Mouse (Mus musculus): ENCODE results near the gene Tmcc3. TPM values are rescaled to one million over a fixed set of nuclear protein-coding genes. Genes with fewer than 3 reads are reported as not detected.

The Tmcc3 gene
- polyA plus RNA-seq, 1 experiment from 2014 or later: 11.3 TPM

GRCm38 (mm10) chr10:94494403-94494846, 182.7 kb downstream of the Tmcc3 start:
- Histone ChIP-seq H3K36me3 (ENCODE audit: control insufficient read depth, insufficient read depth, low read length) (no peaks in the 10 kb centered on the region), H3K4me3 (replicated peaks; ENCODE audit: low read depth, low read length) (no peak overlapping the region), H3K4me2 (ENCODE audit: low read length) (peak overlapping the region; percentile 26), H3K4me1 (ENCODE audit: control insufficient read depth, insufficient read depth, low read length) (peaks cover 12% of the 10 kb centered on the region), H3K9ac (replicated peaks; ENCODE audit: low read length) (peak overlapping the region; percentile 1; the same call in 1 of the 2 replicates), H3K9me3 (ENCODE audit: control insufficient read depth, low read length) (no peaks in the 10 kb centered on the region), H3K27ac (replicated peaks; ENCODE audit: low read depth, low read length) (peak overlapping the region; percentile 66), H3K27me3 (ENCODE audit: control insufficient read depth, insufficient read depth, low read length) (no peaks in the 10 kb centered on the region)
- DNase-seq: peak; percentile 85
- ATAC-seq (ENCODE audit: low FRiP score, low TSS enrichment): peak; percentile 78
- 24% methylated on average over 8 of the region's 8 CpGs for WGBS

GRCm38 (mm10) chr10:94495496-94496235, 183.9 kb downstream of the Tmcc3 start:
- Histone ChIP-seq H3K4me3 (replicated peaks; ENCODE audit: low read depth, low read length) (no peak overlapping the region), H3K9ac (replicated peaks; ENCODE audit: low read length) (no peak overlapping the region), H3K9me3 (ENCODE audit: control insufficient read depth, low read length) (no peaks in the 10 kb centered on the region), H3K4me2 (ENCODE audit: low read length) (no peak overlapping the region), H3K27ac (replicated peaks; ENCODE audit: low read depth, low read length) (no peak overlapping the region), H3K4me1 (ENCODE audit: control insufficient read depth, insufficient read depth, low read length) (peaks cover 24% of the 10 kb centered on the region), H3K36me3 (ENCODE audit: control insufficient read depth, insufficient read depth, low read length) (no peaks in the 10 kb centered on the region), H3K27me3 (ENCODE audit: control insufficient read depth, insufficient read depth, low read length) (no peaks in the 10 kb centered on the region)
- 86% methylated on average over 7 of the region's 7 CpGs for WGBS
- ATAC-seq (ENCODE audit: low FRiP score, low TSS enrichment): no peak
- DNase-seq: no peak

- 60% methylated on average over 8 of the region's 8 CpGs for WGBS
- peaks cover 25% of the 10 kb centered on the region for H3K4me1 ChIP-seq (ENCODE audit: control insufficient read depth, insufficient read depth, low read length)
- no peak overlapping the region for H3K27ac ChIP-seq (replicated peaks; ENCODE audit: low read depth, low read length)
- no peak overlapping the region for H3K9ac ChIP-seq (replicated peaks; ENCODE audit: low read length)
- H3K4me2 ChIP-seq (ENCODE audit: low read length): no peak overlapping the region
- ATAC-seq (ENCODE audit: low FRiP score, low TSS enrichment) (no peak), DNase-seq (no peak)
- H3K9me3 ChIP-seq (ENCODE audit: control insufficient read depth, low read length): no peaks in the 10 kb centered on the region
- no peaks in the 10 kb centered on the region for H3K27me3 ChIP-seq (ENCODE audit: control insufficient read depth, insufficient read depth, low read length)
- no peak overlapping the region for H3K4me3 ChIP-seq (replicated peaks; ENCODE audit: low read depth, low read length)
- H3K36me3 ChIP-seq (ENCODE audit: control insufficient read depth, insufficient read depth, low read length): no peaks in the 10 kb centered on the region
Observed at GRCm38 (mm10) chr10:94496826-94497440, 185.2 kb downstream of the Tmcc3 start.

- ATAC-seq (ENCODE audit: low FRiP score, low TSS enrichment) (no peak), DNase-seq (peak; percentile 41)
- Histone ChIP-seq H3K4me2 (ENCODE audit: low read length) (no peak overlapping the region), H3K27ac (replicated peaks; ENCODE audit: low read depth, low read length) (no peak overlapping the region), H3K4me3 (replicated peaks; ENCODE audit: low read depth, low read length) (no peak overlapping the region), H3K27me3 (ENCODE audit: control insufficient read depth, insufficient read depth, low read length) (no peaks in the 10 kb centered on the region), H3K4me1 (ENCODE audit: control insufficient read depth, insufficient read depth, low read length) (peaks cover 16% of the 10 kb centered on the region; the same call in 1 of the 2 replicates), H3K36me3 (ENCODE audit: control insufficient read depth, insufficient read depth, low read length) (no peaks in the 10 kb centered on the region), H3K9me3 (ENCODE audit: control insufficient read depth, low read length) (no peaks in the 10 kb centered on the region), H3K9ac (replicated peaks; ENCODE audit: low read length) (no peak overlapping the region)
- 26% methylated on average over 16 of the region's 16 CpGs for WGBS
Observed at GRCm38 (mm10) chr10:94500210-94500876, 188.6 kb downstream of the Tmcc3 start.

- H3K4me2 ChIP-seq (ENCODE audit: low read length): no peak overlapping the region
- no peak overlapping the region for H3K9ac ChIP-seq (replicated peaks; ENCODE audit: low read length)
- H3K27me3 ChIP-seq (ENCODE audit: control insufficient read depth, insufficient read depth, low read length): no peaks in the 10 kb centered on the region
- no peak for ATAC-seq (ENCODE audit: low FRiP score, low TSS enrichment)
- peaks cover 13% of the 10 kb centered on the region; the same call in 1 of the 2 replicates for H3K4me1 ChIP-seq (ENCODE audit: control insufficient read depth, insufficient read depth, low read length)
- DNase-seq: no peak
- WGBS: 73% methylated on average over 7 of the region's 7 CpGs
- H3K27ac ChIP-seq (replicated peaks; ENCODE audit: low read depth, low read length): no peak overlapping the region
- H3K36me3 ChIP-seq (ENCODE audit: control insufficient read depth, insufficient read depth, low read length): no peaks in the 10 kb centered on the region
- no peak overlapping the region for H3K4me3 ChIP-seq (replicated peaks; ENCODE audit: low read depth, low read length)
- H3K9me3 ChIP-seq (ENCODE audit: control insufficient read depth, low read length): no peaks in the 10 kb centered on the region
Observed at GRCm38 (mm10) chr10:94500877-94501273, 189.1 kb downstream of the Tmcc3 start.

- DNase-seq (no peak), ATAC-seq (ENCODE audit: low FRiP score, low TSS enrichment) (no peak)
- no peak overlapping the region for H3K4me3 ChIP-seq (replicated peaks; ENCODE audit: low read depth, low read length)
- H3K36me3 ChIP-seq (ENCODE audit: control insufficient read depth, insufficient read depth, low read length): no peaks in the 10 kb centered on the region
- H3K27ac ChIP-seq (replicated peaks; ENCODE audit: low read depth, low read length): no peak overlapping the region
- no peak overlapping the region for H3K4me2 ChIP-seq (ENCODE audit: low read length)
- H3K9me3 ChIP-seq (ENCODE audit: control insufficient read depth, low read length): no peaks in the 10 kb centered on the region
- 83% methylated on average over 10 of the region's 10 CpGs for WGBS
- H3K9ac ChIP-seq (replicated peaks; ENCODE audit: low read length): no peak overlapping the region
- H3K27me3 ChIP-seq (ENCODE audit: control insufficient read depth, insufficient read depth, low read length): no peaks in the 10 kb centered on the region
- H3K4me1 ChIP-seq (ENCODE audit: control insufficient read depth, insufficient read depth, low read length): peaks cover 13% of the 10 kb centered on the region; the same call in 1 of the 2 replicates
Observed at GRCm38 (mm10) chr10:94501796-94502195, 190.0 kb downstream of the Tmcc3 start.

- no peak overlapping the region for H3K4me3 ChIP-seq (replicated peaks; ENCODE audit: low read depth, low read length)
- no peaks in the 10 kb centered on the region for H3K9me3 ChIP-seq (ENCODE audit: control insufficient read depth, low read length)
- no peak overlapping the region for H3K27ac ChIP-seq (replicated peaks; ENCODE audit: low read depth, low read length)
- H3K9ac ChIP-seq (replicated peaks; ENCODE audit: low read length): no peak overlapping the region
- DNase-seq (no peak), ATAC-seq (ENCODE audit: low FRiP score, low TSS enrichment) (no peak)
- H3K4me1 ChIP-seq (ENCODE audit: control insufficient read depth, insufficient read depth, low read length): peaks cover 4% of the 10 kb centered on the region; the same call in 1 of the 2 replicates
- H3K27me3 ChIP-seq (ENCODE audit: control insufficient read depth, insufficient read depth, low read length): no peaks in the 10 kb centered on the region
- 85% methylated on average over 16 of the region's 16 CpGs for WGBS
- no peaks in the 10 kb centered on the region for H3K36me3 ChIP-seq (ENCODE audit: control insufficient read depth, insufficient read depth, low read length)
- no peak overlapping the region for H3K4me2 ChIP-seq (ENCODE audit: low read length)
Observed at GRCm38 (mm10) chr10:94505248-94505772, 193.6 kb downstream of the Tmcc3 start.

GRCm38 (mm10) chr10:94508863-94509262, 197.1 kb downstream of the Tmcc3 start:
- 70% methylated on average over 5 of the region's 5 CpGs for WGBS
- ATAC-seq (ENCODE audit: low FRiP score, low TSS enrichment) (no peak), DNase-seq (no peak)
- no peak overlapping the region for H3K9ac ChIP-seq (replicated peaks; ENCODE audit: low read length)
- H3K27ac ChIP-seq (replicated peaks; ENCODE audit: low read depth, low read length): no peak overlapping the region
- no peaks in the 10 kb centered on the region for H3K9me3 ChIP-seq (ENCODE audit: control insufficient read depth, low read length)
- H3K27me3 ChIP-seq (ENCODE audit: control insufficient read depth, insufficient read depth, low read length): no peaks in the 10 kb centered on the region
- H3K36me3 ChIP-seq (ENCODE audit: control insufficient read depth, insufficient read depth, low read length): no peaks in the 10 kb centered on the region
- H3K4me1 ChIP-seq (ENCODE audit: control insufficient read depth, insufficient read depth, low read length): 0 out of 2 replicates have a peak, but pooled peaks cover under 1% of the 10 kb centered on the region
- H3K4me2 ChIP-seq (ENCODE audit: low read length): no peak overlapping the region
- H3K4me3 ChIP-seq (replicated peaks; ENCODE audit: low read depth, low read length): no peak overlapping the region

Data from midbrain, embryonic 14.5 days (tissue).